Mouse (Mus musculus) layer of hippocampus, postnatal 25 days (tissue): ENCODE measurements around the gene Dlg1. TPM values are rescaled to one million over a fixed set of nuclear protein-coding genes. Genes with fewer than 3 reads are reported as not detected.

ENCODE experiments used
- DNase-seq, 2 experiments: peaks; one replicate each; pipeline ENCODE4 v3.0.0; 2022; ENCODE audit warnings: mixed read lengths in 2 of 2, low spot score in 1 of 2; ENCODE audit errors: extremely low spot score in 1 of 2
- total RNA-seq, 2 experiments: library from RNA; stranded (reverse); gene quantifications; 2 replicates each; pipeline ENCODE4 v1.2.3; 2021

The Dlg1 gene
- total RNA-seq, 2 experiments from 2014 or later: 71.5 to 77.6 TPM

- no peak for DNase-seq
Measured at GRCm38 (mm10) chr16:31654021-31654420, 9.2 kb upstream of the Dlg1 start.

GRCm38 (mm10) chr16:31655531-31655930, 7.7 kb upstream of the Dlg1 start:
- no peak for DNase-seq

- DNase-seq: no peak
Measured at GRCm38 (mm10) chr16:31657502-31657901, 5.7 kb upstream of the Dlg1 start.

GRCm38 (mm10) chr16:31658539-31659334, 4.5 kb upstream of the Dlg1 start:
- DNase-seq: no peak

GRCm38 (mm10) chr16:31659453-31659852, 3.8 kb upstream of the Dlg1 start:
- DNase-seq: no peak

GRCm38 (mm10) chr16:31662556-31663378, 476 bp upstream of the Dlg1 start:
- no peak for DNase-seq

- DNase-seq: no peak
Measured at GRCm38 (mm10) chr16:31664287-31664597, 999 bp downstream of the Dlg1 start.

- no peak for DNase-seq
Measured at GRCm38 (mm10) chr16:31672202-31672601, 9.0 kb downstream of the Dlg1 start.

- no peak for DNase-seq
Measured at GRCm38 (mm10) chr16:31677463-31677862, 14.2 kb downstream of the Dlg1 start.

- no peak for DNase-seq
Measured at GRCm38 (mm10) chr16:31682291-31682690, 19.0 kb downstream of the Dlg1 start.

- DNase-seq: no peak
Measured at GRCm38 (mm10) chr16:31683670-31684430, 20.6 kb downstream of the Dlg1 start.

GRCm38 (mm10) chr16:31684771-31685170, 21.5 kb downstream of the Dlg1 start:
- no peak for DNase-seq

GRCm38 (mm10) chr16:31687766-31688165, 24.5 kb downstream of the Dlg1 start:
- no peak for DNase-seq

GRCm38 (mm10) chr16:31695286-31696020, 32.2 kb downstream of the Dlg1 start:
- peak; percentile 25 to 26 for DNase-seq

- no peak for DNase-seq
Measured at GRCm38 (mm10) chr16:31696367-31696766, 33.1 kb downstream of the Dlg1 start.

GRCm38 (mm10) chr16:31697341-31697740, 34.1 kb downstream of the Dlg1 start:
- DNase-seq: no peak

- DNase-seq: no peak
Measured at GRCm38 (mm10) chr16:31705213-31705612, 42.0 kb downstream of the Dlg1 start.

- no peak for DNase-seq
Measured at GRCm38 (mm10) chr16:31705904-31706303, 42.7 kb downstream of the Dlg1 start.

GRCm38 (mm10) chr16:31707326-31707725, 44.1 kb downstream of the Dlg1 start:
- no peak for DNase-seq

GRCm38 (mm10) chr16:31722991-31723390, 59.7 kb downstream of the Dlg1 start:
- DNase-seq: no peak
